Mouse (Mus musculus): Measurements from ENCODE around the gene Klk11. TPM values are rescaled to one million over a fixed set of nuclear protein-coding genes. Genes with fewer than 3 reads are reported as not detected.
A peak's percentile ranks its signal among the peaks of the same experiment; 100 is the strongest.

Gene Klk11
- under 1 TPM in 1 of 2 experiments, not detected in 1; 0.27 TPM for total RNA-seq (2021)
- long read RNA-seq, experiment 1 = 0 reads
- long read RNA-seq, experiment 2 = 0 reads

DNA sequence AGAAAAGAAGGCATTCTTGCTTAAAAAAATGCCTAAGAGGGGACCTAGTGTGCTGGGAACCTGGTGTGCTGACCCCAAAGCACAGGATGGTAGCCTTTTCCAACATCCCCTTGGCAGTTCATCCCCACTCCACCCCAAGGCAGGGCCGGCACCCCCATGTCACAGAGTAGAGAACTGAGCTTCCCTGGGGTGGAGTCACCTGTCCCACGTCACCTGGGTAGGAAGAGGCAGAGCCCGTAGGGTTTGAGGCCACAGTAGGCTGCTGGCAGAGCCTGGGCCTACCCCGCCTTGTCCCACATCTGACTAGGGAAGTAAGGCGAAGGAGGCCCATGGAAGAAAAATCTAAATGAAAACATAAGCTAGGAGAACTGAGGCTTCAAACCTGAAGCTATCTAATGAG is at the start of gene Klk11:
TSS of gene Klk11 (plus strand) at position 241 of the 400 bp plus-strand sequence.
- no peak for DNase-seq

GRCm38 (mm10) chr7:43747788-43748187 is 26.6 kb upstream of the Klk11 start:
- no peak for DNase-seq

GRCm38 (mm10) chr7:43752806-43753205 is 21.6 kb upstream of the Klk11 start:
- DNase-seq = no peak

GRCm38 (mm10) chr7:43766484-43766883 is 7.9 kb upstream of the Klk11 start:
- no peak for DNase-seq

- no peak for DNase-seq
Observed at GRCm38 (mm10) chr7:43768597-43768996, 5.8 kb upstream of the Klk11 start, which contains the start of gene Klk12. Gene Klk12, plus strand, starts transcription at chr7:43768897.

- no peak for DNase-seq
Observed at GRCm38 (mm10) chr7:43769636-43770035, 4.8 kb upstream of the Klk11 start.

- no peak for DNase-seq
Observed at GRCm38 (mm10) chr7:43770701-43771100, 3.7 kb upstream of the Klk11 start.

- no peak for DNase-seq
Observed at GRCm38 (mm10) chr7:43771916-43772315, 2.5 kb upstream of the Klk11 start.

GRCm38 (mm10) chr7:43772901-43773300 is 1.5 kb upstream of the Klk11 start:
- no peak for DNase-seq

- no peak for DNase-seq
Observed at GRCm38 (mm10) chr7:43774802-43775201, 398 bp downstream of the Klk11 start.

- DNase-seq = no peak
Observed at GRCm38 (mm10) chr7:43775311-43776057, 1.1 kb downstream of the Klk11 start.

DNA sequence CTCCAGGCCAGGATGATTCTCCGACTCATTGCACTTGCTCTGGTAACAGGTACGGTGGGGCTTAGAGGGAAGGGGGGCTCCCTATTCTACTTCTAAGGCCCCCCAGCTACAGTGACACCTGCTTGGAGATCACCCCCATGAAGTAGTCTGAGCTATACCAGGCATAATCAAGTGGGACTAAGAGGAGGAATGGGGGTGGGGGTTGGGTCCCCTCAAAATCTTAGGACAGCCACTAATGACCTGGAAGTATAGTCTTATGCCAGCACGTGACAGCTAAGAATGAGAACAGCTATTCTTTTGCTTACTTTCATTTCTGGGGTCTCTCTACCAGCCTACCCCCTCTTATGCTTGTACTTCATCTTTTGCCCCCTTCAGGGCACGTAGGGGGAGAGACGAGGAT is 2.1 kb downstream of the Klk11 start:
- no peak for DNase-seq

- no peak for DNase-seq
Observed at GRCm38 (mm10) chr7:43777423-43777822, 3.0 kb downstream of the Klk11 start.

DNA sequence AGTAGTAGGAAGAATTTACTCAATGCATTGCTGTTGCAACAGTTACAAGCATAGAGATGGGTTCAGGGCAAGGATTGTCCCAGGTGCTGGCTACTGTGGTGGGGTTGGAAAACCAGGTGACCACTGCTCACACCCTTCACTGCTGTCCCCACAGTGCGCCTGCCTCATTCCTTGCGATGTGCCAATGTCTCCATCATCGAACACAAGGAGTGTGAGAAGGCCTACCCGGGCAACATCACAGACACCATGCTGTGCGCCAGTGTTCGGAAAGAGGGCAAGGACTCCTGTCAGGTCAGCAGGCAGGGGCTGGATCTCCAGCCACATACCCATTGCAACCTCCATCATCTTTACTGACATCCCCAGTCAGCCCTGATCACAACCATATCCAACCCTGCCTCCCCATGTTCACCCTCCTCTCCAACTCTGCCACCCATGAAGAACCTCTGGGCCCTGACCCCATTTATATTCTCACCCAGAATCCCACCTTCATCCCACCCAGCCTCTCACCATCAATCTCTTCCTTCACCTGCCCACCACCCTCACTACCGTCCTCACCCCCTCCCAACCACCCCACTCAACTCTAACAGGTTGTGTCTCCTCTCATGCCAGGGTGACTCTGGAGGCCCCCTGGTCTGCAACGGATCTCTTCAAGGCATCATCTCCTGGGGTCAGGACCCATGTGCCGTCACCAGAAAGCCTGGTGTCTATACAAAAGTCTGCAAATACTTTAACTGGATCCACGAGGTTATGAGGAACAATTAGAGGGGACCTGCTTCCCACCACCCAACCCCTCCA is 4.0 kb downstream of the Klk11 start:
- DNase-seq = no peak

DNA sequence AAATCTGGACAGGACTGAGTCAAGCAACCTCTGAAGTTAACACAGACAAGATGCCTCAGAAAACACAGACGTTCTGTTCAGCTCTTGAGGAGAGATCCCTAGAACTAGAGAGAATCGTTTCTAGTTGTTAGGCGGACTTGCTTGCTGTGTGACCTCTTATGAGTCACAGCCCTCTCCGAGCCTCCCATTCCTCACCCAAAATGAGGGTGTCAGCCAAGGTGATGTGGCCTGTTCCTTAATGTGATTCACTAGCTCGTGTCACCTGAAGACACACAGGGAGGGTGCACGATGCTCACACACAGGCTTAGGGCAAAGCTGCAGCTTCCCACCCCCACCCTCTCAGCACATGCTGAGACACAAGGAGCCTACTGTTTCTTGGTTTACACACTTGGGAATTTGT is 5.8 kb downstream of the Klk11 start:
- no peak for DNase-seq

DNA sequence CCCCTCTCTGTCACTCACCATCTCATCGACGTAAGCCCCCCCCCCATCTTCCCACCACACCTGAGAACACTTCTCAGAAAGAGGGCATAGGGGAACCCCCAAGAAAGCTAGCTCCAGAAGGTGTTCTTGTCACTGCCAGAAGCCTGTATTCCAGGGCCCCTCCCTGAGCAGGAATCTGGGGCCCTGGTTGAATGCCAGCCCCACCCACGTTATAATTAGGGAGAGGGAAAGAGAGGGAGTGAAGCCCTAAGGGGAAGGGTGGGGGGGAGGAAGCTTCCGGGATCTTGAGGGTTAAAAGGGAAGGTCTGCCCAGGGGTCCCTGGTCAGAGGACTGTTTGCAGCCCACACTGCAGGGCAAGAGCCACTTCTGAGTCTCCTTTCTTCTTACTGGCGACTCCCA is 6.3 kb downstream of the Klk11 start, which contains the start of gene Klk10:
TSS of gene Klk10 (plus strand) at position 290 of the 400 bp plus-strand sequence.
- DNase-seq = no peak

- no peak for DNase-seq
Observed at GRCm38 (mm10) chr7:43781541-43781940, 7.1 kb downstream of the Klk11 start.

GRCm38 (mm10) chr7:43782275-43783265 is 8.2 kb downstream of the Klk11 start:
- DNase-seq = peak; percentile 86

- DNase-seq = peak; percentile 68
Observed at GRCm38 (mm10) chr7:43785286-43785685, 10.9 kb downstream of the Klk11 start.

GRCm38 (mm10) chr7:43788096-43788495 is 13.7 kb downstream of the Klk11 start:
- DNase-seq = no peak

GRCm38 (mm10) chr7:43789295-43789694 is 14.9 kb downstream of the Klk11 start:
- DNase-seq = no peak

DNA sequence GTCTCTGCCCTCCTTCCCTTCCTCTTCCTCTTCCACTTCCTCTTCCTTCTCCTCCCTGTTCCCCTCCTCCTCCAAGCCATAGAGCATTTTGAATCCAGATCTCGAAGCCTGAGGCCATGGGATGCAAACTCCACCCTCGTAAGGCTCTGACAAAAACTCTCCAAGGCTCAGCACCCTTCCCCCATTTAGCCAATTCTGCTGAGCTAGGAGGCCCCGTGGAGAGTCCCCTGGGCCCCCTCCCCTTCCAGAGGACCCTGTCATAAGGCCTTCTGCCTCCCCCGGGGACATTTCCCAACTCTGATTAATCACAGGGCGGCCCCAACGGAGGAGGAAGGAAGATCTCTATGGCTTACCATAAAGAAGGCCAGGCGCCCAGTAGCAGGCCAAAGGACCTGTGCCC is 17.2 kb downstream of the Klk11 start, which contains the start of gene Klk9:
TSS of gene Klk9 (plus strand) at position 301 of the 400 bp plus-strand sequence.
- no peak for DNase-seq
